Mouse (Mus musculus): ENCODE results near the gene Atp8b2. TPM values are rescaled to one million over a fixed set of nuclear protein-coding genes. Genes with fewer than 3 reads are reported as not detected.
A peak's percentile ranks its signal among the peaks of the same experiment; 100 is the strongest.

The Atp8b2 gene
- polyA plus RNA-seq, 1 experiment, result 26.8 TPM

DNA sequence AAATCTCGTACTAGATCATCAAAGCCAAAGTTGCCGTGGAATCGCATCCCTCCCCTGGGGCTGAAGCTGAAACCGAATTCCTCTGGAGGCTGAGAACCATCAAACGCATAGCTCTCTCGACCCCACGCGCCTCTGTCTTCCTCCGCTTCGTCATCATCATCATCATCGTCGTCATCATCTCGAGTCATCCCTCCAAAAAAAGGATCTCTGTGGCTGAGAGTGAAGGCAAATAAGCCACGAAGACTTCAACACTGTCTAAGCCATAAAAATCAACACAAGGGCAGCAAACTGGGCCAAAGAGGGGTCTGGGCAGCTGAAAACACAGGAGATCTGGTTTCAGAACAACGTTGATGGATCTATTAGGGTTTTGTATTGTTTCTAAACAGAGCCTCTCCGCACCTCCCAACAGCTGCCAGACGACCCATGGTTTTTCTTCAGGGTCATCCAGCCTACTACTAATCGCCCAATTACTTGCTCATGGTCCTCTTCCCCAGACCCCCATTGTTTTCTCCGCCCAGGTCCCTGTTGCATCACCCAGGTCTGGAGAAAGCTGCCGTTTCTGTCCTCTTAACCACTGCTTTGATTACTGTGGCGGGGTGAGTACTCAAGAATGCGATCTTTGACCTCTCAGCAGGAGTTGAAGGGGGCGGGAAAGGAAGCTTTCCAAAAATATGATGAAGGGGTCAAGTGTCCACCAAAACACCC, 34.6 kb upstream of the Atp8b2 start:
- Histone ChIP-seq H3K9ac (ENCODE audit: low read depth, poor library complexity, severe bottlenecking) (peak overlapping the region; percentile 87), H3K27me3 (ENCODE audit: control insufficient read depth, insufficient read depth, low read length, poor library complexity, severe bottlenecking) (no peaks in the 10 kb centered on the region), H3K4me1 (ENCODE audit: control insufficient read depth, insufficient read depth, low read length) (no peaks in the 10 kb centered on the region), H3K27ac (ENCODE audit: insufficient read depth, low read length) (peak overlapping the region; percentile 87), H3K4me3 (ENCODE audit: low read depth, low read length) (peak overlapping the region; percentile 98), H3K36me3 (ENCODE audit: control insufficient read depth, insufficient read depth, low read length, poor library complexity, severe bottlenecking) (peaks cover 44% of the 10 kb centered on the region), H3K9me3 (replicated peaks; ENCODE audit: control insufficient read depth, insufficient read depth, low read length, poor library complexity, severe bottlenecking) (no peaks in the 10 kb centered on the region)
- TF ChIP-seq CTCF (IDR thresholded peaks at IDR 0.05; ENCODE audit: low read depth, low read length) (no peak), POLR2A (IDR thresholded peaks at IDR 0.05; ENCODE audit: insufficient read depth, low read length) (no peak), EP300 (IDR thresholded peaks at IDR 0.05; ENCODE audit: insufficient read depth, low read depth, low read length) (no peak)

DNA sequence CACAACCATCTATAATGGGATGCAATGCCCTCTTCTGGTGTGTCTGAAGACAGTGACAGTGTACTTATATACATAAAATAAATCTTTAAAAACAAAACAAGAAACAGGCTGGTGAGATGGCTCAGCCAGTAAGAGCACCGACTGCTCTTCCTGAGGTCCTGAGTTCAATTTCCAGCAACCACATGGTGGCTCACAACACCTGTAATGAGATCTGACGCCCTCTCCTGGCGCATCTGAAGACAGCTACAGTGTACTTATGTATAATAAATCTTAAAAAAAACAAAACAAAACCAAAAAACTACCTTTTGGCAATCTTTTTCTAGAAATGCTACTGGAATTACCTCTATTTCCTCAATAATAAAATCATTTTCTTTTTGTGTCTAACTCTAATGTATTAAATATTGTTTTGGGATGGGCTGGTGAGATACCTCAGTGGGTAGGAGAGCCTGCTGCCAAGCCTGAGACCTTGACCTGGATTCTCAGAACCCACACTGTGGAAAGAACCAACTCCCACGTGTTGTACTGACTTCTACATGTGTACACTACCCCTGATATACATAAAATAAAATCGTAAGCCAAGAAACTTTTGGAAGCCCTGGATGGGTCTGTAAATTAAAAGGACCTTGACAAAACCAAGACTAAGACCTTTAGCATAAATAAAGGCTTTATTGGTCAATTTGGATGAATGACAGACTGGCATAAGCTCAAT, 31.7 kb upstream of the Atp8b2 start:
- no peaks in the 10 kb centered on the region for H3K9me3 ChIP-seq (replicated peaks; ENCODE audit: control insufficient read depth, insufficient read depth, low read length, poor library complexity, severe bottlenecking)
- H3K9ac ChIP-seq (ENCODE audit: low read depth, poor library complexity, severe bottlenecking), result no peak overlapping the region
- H3K36me3 ChIP-seq (ENCODE audit: control insufficient read depth, insufficient read depth, low read length, poor library complexity, severe bottlenecking), result peaks cover 23% of the 10 kb centered on the region
- H3K27ac ChIP-seq (ENCODE audit: insufficient read depth, low read length), result no peak overlapping the region
- no peaks in the 10 kb centered on the region for H3K4me1 ChIP-seq (ENCODE audit: control insufficient read depth, insufficient read depth, low read length)
- TF ChIP-seq CTCF (IDR thresholded peaks at IDR 0.05; ENCODE audit: low read depth, low read length), result peak; percentile 18
- no peak for TF ChIP-seq POLR2A (IDR thresholded peaks at IDR 0.05; ENCODE audit: insufficient read depth, low read length)
- TF ChIP-seq EP300 (IDR thresholded peaks at IDR 0.05; ENCODE audit: insufficient read depth, low read depth, low read length), result no peak
- no peaks in the 10 kb centered on the region for H3K27me3 ChIP-seq (ENCODE audit: control insufficient read depth, insufficient read depth, low read length, poor library complexity, severe bottlenecking)
- no peak overlapping the region for H3K4me3 ChIP-seq (ENCODE audit: low read depth, low read length)

DNA sequence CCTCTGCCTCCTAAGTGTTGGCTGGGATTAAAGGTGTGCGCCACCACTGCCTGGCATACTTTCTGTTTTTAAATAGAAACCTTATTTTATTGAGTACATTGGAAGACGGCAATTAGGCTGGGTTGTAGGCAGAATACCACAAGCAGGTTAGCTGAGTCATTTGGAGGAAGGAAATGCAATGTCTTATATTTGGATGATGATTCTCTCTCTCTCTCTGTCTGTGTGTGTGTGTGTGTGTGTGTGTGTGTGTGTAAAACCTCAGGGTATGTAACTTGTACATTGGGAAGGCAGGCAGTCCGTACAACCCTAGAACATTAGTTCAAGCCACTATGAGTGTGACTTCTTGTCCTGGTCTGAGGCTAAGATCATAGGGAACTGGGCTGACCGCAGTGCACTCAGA, 24.5 kb upstream of the Atp8b2 start:
- H3K27ac ChIP-seq (ENCODE audit: insufficient read depth, low read length), result no peak overlapping the region
- no peaks in the 10 kb centered on the region for H3K4me1 ChIP-seq (ENCODE audit: control insufficient read depth, insufficient read depth, low read length)
- TF ChIP-seq POLR2A (IDR thresholded peaks at IDR 0.05; ENCODE audit: insufficient read depth, low read length) (no peak), EP300 (IDR thresholded peaks at IDR 0.05; ENCODE audit: insufficient read depth, low read depth, low read length) (no peak), CTCF (IDR thresholded peaks at IDR 0.05; ENCODE audit: low read depth, low read length) (no peak)
- H3K27me3 ChIP-seq (ENCODE audit: control insufficient read depth, insufficient read depth, low read length, poor library complexity, severe bottlenecking), result no peaks in the 10 kb centered on the region
- H3K36me3 ChIP-seq (ENCODE audit: control insufficient read depth, insufficient read depth, low read length, poor library complexity, severe bottlenecking), result no peaks in the 10 kb centered on the region
- no peaks in the 10 kb centered on the region for H3K9me3 ChIP-seq (replicated peaks; ENCODE audit: control insufficient read depth, insufficient read depth, low read length, poor library complexity, severe bottlenecking)
- H3K4me3 ChIP-seq (ENCODE audit: low read depth, low read length), result no peak overlapping the region
- H3K9ac ChIP-seq (ENCODE audit: low read depth, poor library complexity, severe bottlenecking), result no peak overlapping the region

DNA sequence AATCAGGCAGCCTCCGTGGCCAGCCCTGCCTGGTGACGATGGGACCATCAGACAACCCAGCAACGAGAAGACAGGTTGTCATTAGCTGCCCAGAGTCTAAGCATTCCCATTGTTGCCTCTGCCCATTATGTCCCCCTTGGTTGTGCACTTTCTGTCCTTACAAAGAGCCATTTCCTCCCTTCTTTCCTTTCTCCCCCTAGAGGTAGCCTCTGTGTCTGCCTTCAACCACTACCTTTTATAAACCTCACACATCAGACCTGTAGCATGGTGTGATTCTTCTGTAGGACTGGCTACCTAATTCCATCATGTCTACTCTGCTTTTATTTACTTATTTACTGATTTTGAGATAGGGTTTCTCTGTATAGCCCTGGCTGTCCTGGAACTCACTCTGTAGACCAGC, 23.9 kb upstream of the Atp8b2 start:
- Histone ChIP-seq H3K27me3 (ENCODE audit: control insufficient read depth, insufficient read depth, low read length, poor library complexity, severe bottlenecking) (no peaks in the 10 kb centered on the region), H3K9me3 (replicated peaks; ENCODE audit: control insufficient read depth, insufficient read depth, low read length, poor library complexity, severe bottlenecking) (no peaks in the 10 kb centered on the region), H3K9ac (ENCODE audit: low read depth, poor library complexity, severe bottlenecking) (no peak overlapping the region), H3K4me1 (ENCODE audit: control insufficient read depth, insufficient read depth, low read length) (no peaks in the 10 kb centered on the region), H3K27ac (ENCODE audit: insufficient read depth, low read length) (no peak overlapping the region), H3K36me3 (ENCODE audit: control insufficient read depth, insufficient read depth, low read length, poor library complexity, severe bottlenecking) (no peaks in the 10 kb centered on the region), H3K4me3 (ENCODE audit: low read depth, low read length) (no peak overlapping the region)
- TF ChIP-seq CTCF (IDR thresholded peaks at IDR 0.05; ENCODE audit: low read depth, low read length) (no peak), EP300 (IDR thresholded peaks at IDR 0.05; ENCODE audit: insufficient read depth, low read depth, low read length) (no peak), POLR2A (IDR thresholded peaks at IDR 0.05; ENCODE audit: insufficient read depth, low read length) (no peak)

DNA sequence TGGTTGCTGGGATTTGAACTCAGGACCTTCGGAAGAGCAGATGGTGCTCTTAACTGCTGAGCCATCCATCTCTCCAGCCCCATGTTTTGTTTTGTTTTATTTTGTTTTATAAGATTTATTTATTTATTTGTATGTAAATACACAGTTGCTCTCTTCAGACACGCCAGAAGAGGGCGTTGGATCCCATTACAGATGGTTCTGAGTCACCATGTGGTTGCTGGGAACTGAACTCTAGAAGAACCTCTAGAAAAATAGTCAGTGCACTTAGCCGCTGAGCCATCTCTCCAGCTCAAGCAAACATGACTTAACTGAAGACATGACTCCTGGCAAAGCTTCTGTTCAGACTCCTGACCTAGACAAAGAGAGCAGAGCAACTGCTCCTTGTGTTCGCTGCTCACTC, 19.1 kb upstream of the Atp8b2 start:
- H3K4me3 ChIP-seq (ENCODE audit: low read depth, low read length), result no peak overlapping the region
- no peaks in the 10 kb centered on the region for H3K27me3 ChIP-seq (ENCODE audit: control insufficient read depth, insufficient read depth, low read length, poor library complexity, severe bottlenecking)
- H3K9ac ChIP-seq (ENCODE audit: low read depth, poor library complexity, severe bottlenecking), result no peak overlapping the region
- H3K4me1 ChIP-seq (ENCODE audit: control insufficient read depth, insufficient read depth, low read length), result no peaks in the 10 kb centered on the region
- H3K36me3 ChIP-seq (ENCODE audit: control insufficient read depth, insufficient read depth, low read length, poor library complexity, severe bottlenecking), result no peaks in the 10 kb centered on the region
- no peaks in the 10 kb centered on the region for H3K9me3 ChIP-seq (replicated peaks; ENCODE audit: control insufficient read depth, insufficient read depth, low read length, poor library complexity, severe bottlenecking)
- TF ChIP-seq EP300 (IDR thresholded peaks at IDR 0.05; ENCODE audit: insufficient read depth, low read depth, low read length), result no peak
- no peak for TF ChIP-seq CTCF (IDR thresholded peaks at IDR 0.05; ENCODE audit: low read depth, low read length)
- TF ChIP-seq POLR2A (IDR thresholded peaks at IDR 0.05; ENCODE audit: insufficient read depth, low read length), result no peak
- no peak overlapping the region for H3K27ac ChIP-seq (ENCODE audit: insufficient read depth, low read length)

DNA sequence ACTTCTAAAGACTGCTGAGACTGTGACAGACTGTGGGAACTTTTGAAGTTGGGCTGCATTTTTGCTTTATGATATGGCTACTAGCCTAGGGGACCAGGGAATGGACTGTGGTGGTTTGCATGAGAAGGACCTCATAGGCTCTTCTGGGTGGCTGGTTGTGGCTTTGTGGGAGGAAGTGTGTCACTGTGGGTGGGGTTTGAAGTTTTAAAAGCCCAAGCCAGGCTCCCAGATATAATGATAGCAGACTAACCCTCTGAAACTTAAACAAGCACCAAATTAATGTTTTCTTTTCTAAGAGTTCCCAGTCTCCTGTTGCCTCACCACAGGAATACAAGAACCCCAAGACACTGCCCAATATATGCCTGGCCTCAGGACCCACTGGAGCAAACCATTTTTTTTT, 13.6 kb upstream of the Atp8b2 start:
- no peak for TF ChIP-seq POLR2A (IDR thresholded peaks at IDR 0.05; ENCODE audit: insufficient read depth, low read length)
- no peak for TF ChIP-seq CTCF (IDR thresholded peaks at IDR 0.05; ENCODE audit: low read depth, low read length)
- TF ChIP-seq EP300 (IDR thresholded peaks at IDR 0.05; ENCODE audit: insufficient read depth, low read depth, low read length), result no peak
- H3K4me3 ChIP-seq (ENCODE audit: low read depth, low read length), result no peak overlapping the region

More for the DNA sequence above, 13.6 kb upstream of the Atp8b2 start:
- no peaks in the 10 kb centered on the region for H3K4me1 ChIP-seq (ENCODE audit: control insufficient read depth, insufficient read depth, low read length)
- no peak overlapping the region for H3K9ac ChIP-seq (ENCODE audit: low read depth, poor library complexity, severe bottlenecking)
- no peaks in the 10 kb centered on the region for H3K9me3 ChIP-seq (replicated peaks; ENCODE audit: control insufficient read depth, insufficient read depth, low read length, poor library complexity, severe bottlenecking)
- H3K27ac ChIP-seq (ENCODE audit: insufficient read depth, low read length), result no peak overlapping the region
- no peaks in the 10 kb centered on the region for H3K36me3 ChIP-seq (ENCODE audit: control insufficient read depth, insufficient read depth, low read length, poor library complexity, severe bottlenecking)
- no peaks in the 10 kb centered on the region for H3K27me3 ChIP-seq (ENCODE audit: control insufficient read depth, insufficient read depth, low read length, poor library complexity, severe bottlenecking)
